Mouse (Mus musculus) urinary bladder, adult 18-20 months (tissue): ENCODE data around the gene Raly.
A peak's percentile ranks its signal among the peaks of the same experiment; 100 is the strongest.

Experiments used
- DNase-seq, 2 experiments: peaks; one replicate each; pipeline ENCODE4 v3.0.0; 2022; ENCODE audit warnings: low spot score in 2 of 2, mixed read lengths in 2 of 2

Raly gene

DNA sequence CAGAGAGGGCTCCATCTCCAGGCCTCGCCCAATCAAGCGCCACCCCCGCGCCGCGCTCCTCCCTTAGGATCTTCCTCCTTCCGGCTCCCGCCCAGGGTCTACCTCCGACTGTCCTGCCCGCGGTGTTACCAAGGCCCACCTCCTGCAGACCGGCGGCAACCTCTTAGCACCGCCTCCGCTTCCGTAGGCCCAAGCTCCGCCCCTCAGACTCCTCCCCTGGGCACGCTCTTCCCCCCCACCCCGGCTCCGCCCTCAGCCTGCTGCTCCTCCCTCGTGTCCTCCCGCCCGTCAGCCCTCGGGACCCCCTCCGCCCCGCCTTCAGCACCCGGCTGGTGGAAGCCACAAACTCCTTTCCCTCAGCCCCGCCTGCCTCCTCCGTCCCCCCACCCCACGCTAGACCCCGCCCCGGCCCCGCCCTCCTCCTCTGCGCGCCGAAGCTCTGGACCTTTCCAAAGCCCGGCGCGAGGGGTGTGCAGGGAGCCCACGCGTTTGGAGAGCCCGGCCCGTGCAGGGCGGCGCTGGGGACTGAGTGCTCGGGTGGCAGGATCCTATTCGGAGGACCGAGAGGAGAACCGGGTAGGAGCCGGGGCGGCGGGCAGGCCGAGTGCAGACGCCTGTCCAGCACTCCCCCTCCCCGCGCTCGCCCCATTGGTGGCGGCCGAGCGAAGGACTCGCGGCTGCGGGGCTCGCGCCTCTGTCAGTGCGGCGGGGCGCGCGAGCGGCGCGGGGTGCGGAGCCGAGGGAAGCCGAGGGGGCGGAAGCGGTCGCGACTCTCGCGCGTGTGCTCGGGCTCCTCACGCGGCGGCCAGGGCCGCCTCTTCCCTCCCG is at the start of gene Raly, which contains the start of gene a:
Gene Raly, plus strand, starts transcription at position 441 of the 828 bp plus-strand sequence.
Gene a, plus strand, starts transcription at position 747 of the 828 bp plus-strand sequence.
- DNase-seq, result peak; percentile 92 to 97

DNA sequence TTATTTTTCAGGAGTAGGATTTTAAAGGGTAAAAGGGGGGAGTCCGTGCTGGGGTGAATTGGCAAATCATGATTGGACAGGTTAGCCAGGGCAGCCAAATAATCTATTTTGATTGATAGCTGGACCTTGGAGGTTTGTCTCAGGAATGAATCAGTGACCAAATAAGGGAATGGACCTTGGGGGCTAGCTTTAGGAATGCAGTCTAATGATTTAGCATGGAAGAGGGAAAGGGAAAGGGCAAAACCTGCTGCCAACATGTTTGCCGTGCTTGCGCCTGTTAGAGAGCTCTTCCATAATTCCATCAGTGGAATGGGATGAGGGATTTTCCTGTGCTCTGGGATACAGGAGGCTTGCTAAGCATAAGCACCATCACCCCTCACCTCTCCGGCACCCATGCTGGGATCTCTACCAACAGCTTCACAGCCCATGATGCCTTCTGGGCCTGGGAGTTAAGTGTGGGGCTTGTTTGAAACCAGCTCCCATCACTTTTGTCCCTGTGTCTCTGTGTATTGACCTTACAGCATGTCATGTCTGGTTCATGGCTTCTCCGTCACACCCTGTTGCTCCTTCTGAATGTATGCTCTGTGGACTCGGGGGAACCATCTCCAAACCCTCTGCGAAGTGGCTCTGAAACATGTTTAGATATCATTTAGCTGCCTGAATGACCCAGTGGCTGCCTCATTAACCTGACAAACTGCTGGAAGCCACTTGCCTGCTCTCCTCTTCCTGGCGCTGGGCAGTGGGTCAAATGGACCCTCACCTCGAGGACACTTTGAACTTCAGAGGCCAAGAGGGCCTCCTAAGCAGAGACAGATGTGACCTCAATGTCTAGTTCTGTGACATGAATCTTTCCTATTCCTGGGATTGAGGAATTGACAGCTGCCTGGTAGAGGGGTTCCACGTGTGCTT is 47.7 kb upstream of the Raly start:
- DNase-seq, result no peak

DNA sequence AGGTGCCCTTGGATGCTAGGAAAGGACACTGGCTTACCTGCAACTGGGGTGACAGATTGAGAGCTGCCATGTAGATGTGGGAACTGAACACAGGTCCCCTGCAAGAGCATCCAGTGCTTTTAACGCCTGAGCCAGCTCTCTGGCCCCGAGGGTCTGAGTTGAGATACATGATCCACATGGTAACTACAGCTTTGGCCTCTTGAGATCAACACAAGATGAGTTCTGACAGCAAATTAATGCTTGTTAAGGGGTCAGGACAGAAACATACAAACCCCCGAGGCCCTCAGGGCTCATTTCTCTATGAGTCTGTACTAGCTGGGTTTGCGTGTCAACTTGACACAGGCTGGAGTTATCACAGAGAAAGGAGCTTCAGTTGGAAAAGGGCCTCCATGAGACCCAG is 47.0 kb upstream of the Raly start:
- DNase-seq, result no peak

DNA sequence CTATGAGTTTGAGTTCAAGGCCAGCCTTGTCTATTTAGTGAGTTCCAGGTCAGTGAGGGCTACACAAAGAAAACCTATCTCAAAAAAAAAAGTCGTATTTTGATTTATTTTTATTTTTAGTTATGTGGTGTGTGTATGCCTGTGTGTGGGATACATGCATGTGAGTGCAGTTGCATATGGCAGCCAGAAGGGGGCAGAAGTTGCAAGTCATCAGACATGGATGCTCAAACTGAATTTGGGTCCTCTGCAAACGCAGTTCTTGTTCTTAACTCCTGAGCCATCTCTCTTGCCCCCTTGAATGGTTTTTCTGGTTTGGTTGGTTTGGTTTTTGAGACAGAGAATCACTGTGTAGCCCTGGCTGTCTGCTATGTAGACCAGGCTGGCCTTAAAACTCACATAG is 42.5 kb upstream of the Raly start:
- DNase-seq, result no peak

DNA sequence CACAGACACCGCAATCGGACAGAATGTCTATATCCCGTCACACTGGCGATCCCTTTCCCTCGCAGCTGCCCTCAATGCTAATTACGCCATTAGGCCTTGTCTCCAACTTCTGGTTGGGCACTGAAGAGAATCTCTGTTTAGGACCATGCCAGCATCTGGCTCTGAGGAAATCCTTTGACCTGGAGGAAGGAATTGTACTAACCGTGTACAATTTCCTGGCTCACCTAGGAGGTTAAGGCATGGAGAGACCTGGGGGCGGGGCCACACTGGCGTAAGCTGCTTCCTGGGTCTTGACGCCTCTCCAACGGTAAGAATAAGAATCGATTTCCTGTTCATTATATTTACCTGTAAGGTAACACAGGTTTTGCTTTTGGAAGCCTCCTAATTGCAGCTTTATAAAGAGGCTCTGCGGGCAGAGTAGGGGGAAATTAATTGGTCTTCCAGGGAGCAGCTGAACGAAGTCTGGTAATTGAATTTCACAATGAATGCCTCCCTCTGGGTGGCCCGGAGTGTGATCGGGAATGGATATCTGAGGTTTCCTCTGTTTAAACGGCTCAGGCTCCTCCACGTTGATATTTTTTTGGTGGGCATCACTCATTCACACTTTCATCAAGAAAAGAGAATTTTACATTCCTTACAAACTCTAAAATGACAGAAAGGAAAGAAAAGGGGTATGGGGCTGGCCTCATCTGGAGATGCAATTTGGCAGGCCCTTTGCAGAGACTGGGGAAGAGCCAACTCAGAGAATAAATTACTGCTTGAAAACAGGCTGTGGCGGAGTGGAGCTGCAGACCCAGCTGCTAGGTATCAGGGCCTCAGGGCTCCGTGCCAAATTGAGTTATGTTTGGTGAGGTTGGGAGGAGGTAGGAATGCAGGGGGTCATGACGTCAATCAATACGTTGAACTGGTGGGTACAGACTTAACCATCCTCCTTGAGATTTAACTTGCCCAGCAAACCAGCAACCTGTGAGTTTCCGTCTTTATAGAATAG is 41.6 kb upstream of the Raly start:
- no peak for DNase-seq

DNA sequence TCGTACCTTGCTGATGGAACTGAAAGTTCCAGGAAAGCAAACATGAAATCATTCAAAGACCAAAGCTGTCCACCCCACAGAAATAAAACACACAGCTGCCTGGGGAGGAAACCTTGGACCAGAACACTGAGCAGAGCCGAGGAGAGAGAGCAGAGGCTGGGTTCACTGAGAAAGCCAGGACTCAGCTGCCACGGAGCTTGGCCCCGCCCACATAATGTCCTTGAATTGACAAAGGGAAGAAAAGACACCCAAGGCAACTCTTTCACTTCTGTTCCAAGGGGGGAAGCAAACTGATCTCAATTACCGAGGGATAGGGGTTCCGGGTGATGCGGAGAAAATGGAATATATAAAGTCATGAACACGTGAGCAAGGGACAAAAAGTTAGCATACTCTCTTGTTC is 39.0 kb upstream of the Raly start:
- DNase-seq, result no peak

DNA sequence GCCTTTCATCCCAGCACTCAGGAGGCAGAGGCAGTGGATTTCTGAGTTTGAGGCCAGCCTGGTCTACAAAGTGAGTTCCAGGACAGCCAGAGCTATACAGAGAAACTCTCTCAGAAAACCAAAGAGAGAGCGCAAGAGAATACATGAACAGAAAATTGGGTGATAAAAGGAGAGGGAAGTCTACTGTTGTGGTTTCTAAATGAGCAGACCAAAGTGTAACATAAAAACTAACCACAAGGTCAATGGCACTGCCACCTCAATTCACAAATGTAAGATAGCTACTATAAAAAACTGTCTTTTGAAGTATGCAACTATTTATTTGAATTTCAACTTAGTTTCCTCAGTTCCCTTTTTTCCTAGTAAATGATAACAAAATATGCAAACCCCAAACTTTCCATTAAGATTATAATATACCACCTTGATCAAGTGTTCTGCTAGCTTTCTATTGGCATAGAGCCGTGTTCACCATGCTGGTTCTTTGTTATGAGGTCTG is 36.8 kb upstream of the Raly start:
- no peak for DNase-seq

DNA sequence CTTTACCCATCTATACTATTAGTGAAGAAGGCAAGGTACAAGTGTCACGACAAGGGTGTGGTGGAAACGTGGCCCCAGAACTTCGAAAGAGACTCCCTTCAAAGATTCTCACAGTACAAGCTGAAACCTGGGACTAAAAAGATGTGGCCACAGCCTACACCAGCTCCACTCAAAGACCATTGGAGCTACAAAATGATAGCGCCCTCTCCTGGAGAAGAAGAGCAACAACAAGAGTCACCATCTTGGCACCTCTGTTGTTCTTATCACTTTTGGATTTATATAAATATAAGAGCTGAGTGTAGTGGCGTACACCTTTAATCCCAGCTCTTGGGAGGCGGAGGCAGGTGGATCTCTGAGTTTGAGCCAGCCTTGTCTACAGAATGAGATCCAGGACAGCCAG is 35.1 kb upstream of the Raly start:
- no peak for DNase-seq

DNA sequence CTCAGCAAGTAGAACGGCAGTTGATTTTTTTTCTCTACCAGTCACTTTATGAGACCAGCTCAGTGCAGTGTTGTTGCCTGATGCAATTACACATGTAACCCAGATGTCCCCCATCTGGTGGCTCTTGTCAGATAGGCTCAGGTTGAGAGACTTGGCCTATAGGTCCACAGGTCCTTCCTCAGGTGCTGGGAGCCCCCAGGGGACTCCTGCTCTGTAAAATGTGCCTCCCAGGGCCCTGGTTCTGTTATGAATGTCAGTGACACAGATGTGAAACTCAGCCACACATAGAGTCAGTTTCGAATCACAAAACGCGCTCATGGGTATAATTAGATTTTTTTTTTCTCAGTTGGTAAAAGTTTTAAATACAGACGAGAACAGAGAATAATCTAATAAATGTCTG is 33.2 kb upstream of the Raly start:
- no peak for DNase-seq

DNA sequence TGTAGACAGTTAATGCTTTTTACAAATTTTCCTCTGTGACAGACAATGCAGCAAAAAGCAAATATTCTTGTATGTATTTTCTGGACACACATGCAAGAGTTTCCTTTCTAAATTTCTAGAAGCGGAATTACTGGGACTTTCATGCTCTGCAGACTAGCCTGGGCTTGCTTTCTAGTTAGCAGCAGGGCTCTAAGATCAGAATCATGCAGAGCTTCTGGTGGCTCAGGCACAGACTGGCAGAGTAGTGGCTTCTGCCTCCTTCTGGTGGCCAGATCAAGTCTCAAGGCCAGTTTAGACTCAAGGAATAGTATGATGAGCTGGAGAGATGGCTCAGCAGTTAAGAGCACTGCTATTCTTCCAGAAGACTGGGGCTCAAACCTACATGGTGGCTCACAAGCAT is 32.4 kb upstream of the Raly start:
- no peak for DNase-seq

DNA sequence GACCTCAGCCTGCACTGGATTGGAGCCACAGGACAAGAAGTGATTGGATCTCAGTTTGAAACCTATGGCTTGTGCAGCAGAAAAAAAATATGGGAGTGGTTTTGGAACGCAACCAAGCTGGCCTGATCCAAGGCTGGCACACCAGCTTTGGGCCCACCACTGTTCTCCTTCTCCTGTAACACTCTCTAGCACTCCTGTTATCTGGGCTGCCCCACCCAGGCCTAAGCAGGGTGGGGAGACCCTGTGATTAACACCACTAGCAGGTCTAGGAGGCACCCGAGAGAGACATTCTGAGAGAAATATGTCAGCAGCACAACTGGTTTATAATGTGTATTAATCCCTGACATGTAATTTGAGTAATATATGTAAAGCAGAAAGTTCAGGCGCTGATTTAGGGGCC is 27.7 kb upstream of the Raly start:
- no peak for DNase-seq

DNA sequence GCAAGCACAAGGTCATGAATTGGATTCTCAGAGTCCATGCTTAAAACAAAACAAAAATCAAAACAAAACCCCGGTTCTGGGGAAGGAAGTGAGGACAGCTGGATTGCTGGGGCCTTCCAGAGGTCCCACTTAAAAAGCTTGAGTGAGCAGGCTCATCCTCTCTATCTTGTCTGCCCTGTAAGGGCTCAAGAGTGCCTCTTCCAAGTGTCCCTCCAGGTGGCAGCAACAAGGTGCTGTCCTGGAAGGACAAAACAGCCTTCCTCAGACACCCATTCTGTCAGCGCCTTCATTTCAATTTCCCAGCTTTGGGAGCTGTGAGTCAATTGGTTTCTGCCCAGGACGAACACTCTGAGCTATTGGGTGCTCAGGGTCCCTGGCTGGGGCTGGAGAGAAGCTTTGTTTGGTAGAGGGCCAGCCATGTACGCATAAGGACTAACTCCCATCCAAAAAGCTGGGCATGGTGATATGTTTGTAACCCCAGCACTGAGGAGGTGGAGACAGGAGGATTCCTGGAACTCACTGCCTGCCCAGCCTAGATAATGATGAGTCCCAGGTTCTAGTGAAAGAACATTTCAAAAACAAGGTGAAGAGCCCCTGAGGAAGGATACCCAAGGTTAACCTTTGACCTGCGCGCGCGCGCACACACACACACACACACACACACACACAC is 25.9 kb upstream of the Raly start:
- DNase-seq, result no peak

DNA sequence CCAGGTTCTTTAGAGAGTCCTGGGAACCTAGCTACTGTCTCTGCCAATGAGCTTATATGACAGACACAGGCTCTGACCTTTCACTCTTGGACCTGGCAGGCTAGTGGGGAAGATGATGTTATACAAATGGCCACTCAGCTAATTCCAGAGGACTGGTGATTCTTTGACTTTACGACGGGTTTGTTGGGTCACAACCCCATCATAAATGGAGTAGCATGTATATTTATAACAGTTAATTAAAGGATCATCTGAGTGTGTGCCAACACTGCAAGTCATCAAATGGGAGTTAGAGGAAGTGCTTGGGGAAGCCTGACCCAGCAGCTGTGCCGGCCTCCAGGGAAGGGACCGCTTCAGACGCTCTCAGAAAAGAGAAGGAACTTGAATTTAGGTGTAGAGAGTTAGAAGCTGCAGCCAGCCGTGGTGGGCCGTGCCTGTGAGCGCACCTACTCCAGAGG is 25.3 kb upstream of the Raly start:
- DNase-seq, result no peak

DNA sequence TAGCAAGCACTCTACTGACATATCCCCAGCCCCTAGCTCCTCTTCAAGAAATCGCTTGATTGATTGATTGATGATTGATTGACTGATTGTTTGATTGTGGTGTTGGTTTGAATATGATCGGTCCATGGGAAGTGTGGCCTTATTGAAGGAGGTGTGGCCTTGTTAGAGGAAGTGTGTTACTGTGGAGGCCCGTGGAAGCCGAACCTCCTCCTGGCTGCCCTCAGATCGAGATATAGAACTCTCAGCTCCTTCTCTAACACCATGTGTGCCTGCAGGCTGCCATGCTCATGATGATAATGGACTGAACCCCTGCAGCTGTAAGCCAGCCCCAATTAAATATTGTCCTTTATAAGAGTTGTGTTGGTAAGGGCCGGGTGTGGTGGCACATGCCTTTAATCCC is 23.8 kb upstream of the Raly start:
- DNase-seq, result no peak

DNA sequence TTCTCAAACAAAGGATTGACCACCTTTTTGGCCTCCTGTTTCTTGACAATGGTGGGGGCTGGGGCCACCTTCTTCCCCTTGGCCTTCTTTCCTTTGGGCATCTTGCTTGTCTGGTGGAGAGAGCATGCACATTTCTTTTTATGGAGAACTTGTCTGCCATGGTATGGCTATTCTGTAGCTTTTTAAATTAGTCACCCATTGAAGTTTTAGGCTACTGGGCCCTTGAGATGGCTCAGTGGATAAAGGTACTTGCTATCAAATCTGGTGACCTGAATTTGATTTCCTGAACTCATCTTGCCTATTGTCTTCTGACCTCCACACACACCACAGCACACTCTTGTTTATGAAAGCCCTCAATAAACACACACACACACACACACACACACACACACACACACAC is 21.0 kb upstream of the Raly start, which contains the start of gene Gm14214:
Gene Gm14214, minus strand, starts transcription at position 101 of the 400 bp plus-strand sequence.
- no peak for DNase-seq

DNA sequence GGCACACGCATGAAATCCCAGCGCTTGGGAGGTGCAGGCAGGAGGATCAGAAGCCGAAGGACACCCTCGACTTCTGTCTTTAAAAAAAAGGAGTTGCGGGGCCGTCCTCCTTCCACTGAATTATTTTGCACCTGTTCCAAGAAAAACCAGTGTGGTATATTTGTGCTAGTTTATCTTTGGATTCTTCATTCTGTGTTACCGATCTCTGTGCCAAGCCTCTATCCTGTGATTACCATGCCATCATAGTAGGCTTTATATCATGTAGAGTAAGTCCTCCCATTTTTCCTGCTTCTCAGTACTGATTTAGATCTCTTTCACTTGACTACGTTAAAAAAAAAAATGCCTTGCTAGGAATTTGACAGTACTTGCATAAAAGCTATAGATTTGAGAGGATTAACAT is 19.3 kb upstream of the Raly start:
- no peak for DNase-seq

DNA sequence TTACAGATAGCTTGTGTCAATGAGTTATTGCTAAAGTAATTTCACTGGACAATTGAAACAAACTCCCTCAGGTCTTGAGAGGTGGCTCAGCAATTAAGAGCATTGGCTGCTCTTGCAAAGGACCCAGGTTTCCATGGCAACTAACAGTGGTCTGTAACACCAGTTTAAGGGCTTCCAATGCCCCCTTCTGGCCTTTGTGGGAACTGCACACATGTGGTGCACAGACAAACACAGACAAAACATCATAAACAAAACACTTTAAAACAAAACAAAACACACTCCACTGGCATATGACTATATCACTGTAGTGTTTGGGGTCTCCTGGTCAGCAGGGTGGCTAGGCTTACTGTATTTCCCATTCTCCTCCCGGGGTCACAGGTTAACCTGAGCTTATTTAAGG is 16.9 kb upstream of the Raly start:
- no peak for DNase-seq

DNA sequence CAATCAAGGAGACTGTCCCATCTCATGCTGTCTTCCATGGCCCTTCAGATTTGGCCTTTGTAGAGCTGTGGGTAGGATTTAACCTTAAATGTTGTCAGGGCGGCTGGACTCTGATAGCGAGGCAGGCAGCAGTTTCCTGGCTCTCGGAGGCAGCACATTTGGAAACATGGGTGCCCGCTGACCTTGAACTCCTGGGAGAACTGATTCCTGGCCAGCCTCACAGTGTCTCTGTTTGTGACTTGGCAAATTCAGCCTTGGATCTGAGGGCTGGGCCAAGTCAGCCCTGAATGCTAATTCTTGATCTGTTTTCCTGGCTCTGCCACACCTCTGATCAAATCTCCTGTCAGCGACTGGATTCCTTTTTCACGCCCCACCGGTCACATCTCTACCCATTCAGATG is 14.4 kb upstream of the Raly start:
- DNase-seq, result no peak

DNA sequence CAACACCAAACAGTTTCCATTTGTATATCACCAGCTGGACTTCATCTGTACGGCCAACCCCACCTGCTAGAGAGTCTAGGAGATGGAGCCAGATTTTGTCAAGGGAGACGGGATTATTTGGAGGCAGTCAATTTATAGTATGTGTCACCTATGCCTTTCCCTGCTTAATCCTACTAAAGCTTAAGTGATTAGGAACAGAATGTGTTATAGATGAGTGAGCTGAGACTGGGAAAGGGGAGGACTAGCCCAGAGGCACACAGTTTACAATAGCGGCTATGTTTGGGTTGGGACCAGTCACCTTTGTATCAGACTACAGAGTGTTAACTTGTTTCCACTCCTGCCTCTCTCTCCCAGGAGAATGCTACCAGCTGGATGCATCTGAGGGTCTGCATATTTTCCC is 11.2 kb upstream of the Raly start:
- DNase-seq, result no peak

DNA sequence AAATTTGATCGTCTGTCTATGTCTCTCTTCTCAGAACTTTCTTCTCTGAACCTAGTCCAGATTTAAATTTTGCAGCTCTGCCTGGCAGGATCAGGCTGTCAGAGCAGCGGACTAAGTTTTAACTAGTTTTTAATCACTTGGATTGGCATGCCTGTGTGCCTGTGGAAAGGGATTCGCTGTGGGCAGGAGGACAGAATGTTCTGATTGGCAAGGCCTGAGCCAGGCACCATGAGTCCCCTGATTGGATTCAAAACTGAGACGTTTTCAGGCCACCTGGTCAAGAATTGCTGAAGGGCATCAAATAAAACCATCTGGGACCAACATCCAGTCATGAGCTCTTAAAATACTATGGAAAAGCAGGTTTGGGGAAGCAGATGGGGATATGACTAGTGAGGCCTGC is 8.5 kb upstream of the Raly start:
- DNase-seq, result no peak
